Mouse (Mus musculus) layer of hippocampus, adult 9-10 months (tissue): Measurements from ENCODE around the gene Olfr1465.

ENCODE experiments used
- DNase-seq: peaks from one replicate; pipeline ENCODE4 v3.0.0; 2022; ENCODE audit warnings: low spot score

The Olfr1465 gene

GRCm38 (mm10) chr19:13315441-13315840 is at the start of gene Olfr1465:
Gene Olfr1465, minus strand, starts transcription at chr19:13315541.
- DNase-seq: no peak

- no peak for DNase-seq
Measured at GRCm38 (mm10) chr19:13361936-13362335, 46.6 kb upstream of the Olfr1465 start, which contains the start of gene Olfr1467. Gene Olfr1467, plus strand, starts transcription at chr19:13362236.

GRCm38 (mm10) chr19:13338562-13338961 is 23.2 kb upstream of the Olfr1465 start, which contains the start of gene Olfr1466:
Gene Olfr1466, plus strand, starts transcription at chr19:13338862.
- DNase-seq: no peak
